Mouse (Mus musculus) midbrain, postnatal 0 days (tissue): ENCODE measurements around the gene Uvssa. TPM values are rescaled to one million over a fixed set of nuclear protein-coding genes. Genes with fewer than 3 reads are reported as not detected.
"Not testable (repeated sequence)": the region's sequence is repeated elsewhere in the genome, so short reads cannot be mapped to it uniquely, and the experiment has no call there.

Source experiments
- ATAC-seq: fragments of 200-750 bp; cut with Nextera tagmentation; 2 replicates; pipeline ENCODE4 v1.8.0; 2017; ENCODE audit warnings: moderate number of reproducible peaks, mild to moderate bottlenecking, moderate TSS enrichment, moderate library complexity; ENCODE audit not compliant: low FRiP score
- DNase-seq: peaks from one replicate; pipeline ENCODE4 v3.0.0-alpha.2; 2015; ENCODE audit warnings: low spot score
- H3K27ac ChIP-seq: fragments of 300-500 bp; sonication (generic); 2 replicates; pipeline ENCODE4 v1.5.1; 2014; ENCODE audit warnings: low read depth, mild to moderate bottlenecking, low read length, mixed read lengths
- H3K27me3 ChIP-seq: fragments of 300-500 bp; sonication (generic); 2 replicates; pipeline ENCODE4 v1.6.1; 2014; ENCODE audit warnings: low read length, control low read depth, mixed read lengths; ENCODE audit not compliant: insufficient read depth
- H3K36me3 ChIP-seq: fragments of 300-500 bp; sonication (generic); 2 replicates; pipeline ENCODE4 v1.6.1; 2014; ENCODE audit warnings: low read length, control low read depth, mixed read lengths; ENCODE audit not compliant: insufficient read depth
- H3K4me1 ChIP-seq: fragments of 300-500 bp; sonication (generic); 2 replicates; pipeline ENCODE4 v1.6.1; 2014; ENCODE audit warnings: mild to moderate bottlenecking, control low read depth, antibody characterized with exemption, low read length, mixed read lengths; ENCODE audit not compliant: insufficient read depth
- H3K4me2 ChIP-seq: fragments of 300-500 bp; sonication (generic); 2 replicates; pipeline ENCODE4 v1.6.1; 2014; ENCODE audit warnings: low read depth, mild to moderate bottlenecking, low read length, mixed read lengths; ENCODE audit not compliant: poor library complexity, severe bottlenecking
- H3K4me3 ChIP-seq: fragments of 300-500 bp; sonication (generic); 2 replicates; pipeline ENCODE4 v1.5.1; 2014; ENCODE audit warnings: low read depth, mild to moderate bottlenecking, low read length, moderate library complexity
- H3K9ac ChIP-seq: fragments of 300-500 bp; sonication (generic); replicated peaks from 2 replicates; pipeline ENCODE4 v1.6.1; 2014; ENCODE audit warnings: mild to moderate bottlenecking, low read length, moderate library complexity, mixed read lengths; ENCODE audit not compliant: poor library complexity, severe bottlenecking
- H3K9me3 ChIP-seq: fragments of 300-500 bp; sonication (generic); 2 replicates; pipeline ENCODE4 v1.6.1; 2016; ENCODE audit warnings: low read length, control low read depth
- CTCF ChIP-seq: IDR thresholded peaks from 2 replicates; pipeline ENCODE4 v1.5.1; 2016; ENCODE audit warnings: antibody characterized with exemption, mild to moderate bottlenecking
- WGBS: fragments of 180-500 bp; shearing (Covaris S2); extraction: QIAGEN DNeasy Blood & Tissue Kit; methylation state at CpG from one replicate; pipeline ENCODE4 v1.1.7; 2014; 5-methylcytosine and 5-hydroxymethylcytosine counted together
- polyA plus RNA-seq: library from polyadenylated mRNA; unstranded; fragments of >200 nt; fragmentation: Nextera tagmentation; extraction: Ambion mirVana; gene quantifications from 2 replicates; pipeline ENCODE4 v1.2.1, GENCODE M21; 2015
- total RNA-seq: library from RNA; depleted of rRNA; stranded (reverse); fragments of >200 nt; gene quantifications from 2 replicates; pipeline ENCODE4 v1.2.3, GENCODE M21; 2014

The Uvssa gene
- total and polyA plus RNA-seq, 2 experiments from 2014 or later = 9.5 TPM

DNA sequence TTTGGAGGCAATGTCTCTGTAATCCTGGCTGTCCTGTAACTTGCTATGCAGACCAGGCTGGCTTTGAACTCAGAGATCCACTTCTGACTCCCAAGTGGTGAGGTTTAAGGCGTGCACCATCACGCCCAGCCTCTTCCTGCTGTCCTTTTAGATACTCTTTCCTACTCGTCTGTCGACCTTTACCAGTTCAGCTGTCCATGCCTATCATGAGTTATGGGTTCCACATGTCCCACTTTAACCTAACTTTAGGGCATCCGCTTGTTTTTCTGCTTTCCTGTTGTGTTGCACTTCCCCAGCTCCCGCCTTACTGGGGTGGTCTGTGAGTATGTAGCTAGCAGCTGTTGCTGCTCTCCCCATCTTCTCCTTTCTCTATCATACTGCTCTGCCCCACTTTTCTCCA is 37.2 kb upstream of the Uvssa start:
- Histone ChIP-seq H3K4me2 (no peak overlapping the region), H3K36me3 (peaks cover 14% of the 10 kb centered on the region), H3K9ac (no peak overlapping the region), H3K9me3 (no peaks in the 10 kb centered on the region), H3K27ac (no peak overlapping the region), H3K4me3 (no peak overlapping the region), H3K4me1 (peaks cover 9% of the 10 kb centered on the region; the same call in 1 of the 2 replicates), H3K27me3 (no peaks in the 10 kb centered on the region)
- TF ChIP-seq CTCF = no peak
- WGBS = 95% methylated on average over 6 of the region's 6 CpGs
- ATAC-seq = no peak
- DNase-seq = no peak

DNA sequence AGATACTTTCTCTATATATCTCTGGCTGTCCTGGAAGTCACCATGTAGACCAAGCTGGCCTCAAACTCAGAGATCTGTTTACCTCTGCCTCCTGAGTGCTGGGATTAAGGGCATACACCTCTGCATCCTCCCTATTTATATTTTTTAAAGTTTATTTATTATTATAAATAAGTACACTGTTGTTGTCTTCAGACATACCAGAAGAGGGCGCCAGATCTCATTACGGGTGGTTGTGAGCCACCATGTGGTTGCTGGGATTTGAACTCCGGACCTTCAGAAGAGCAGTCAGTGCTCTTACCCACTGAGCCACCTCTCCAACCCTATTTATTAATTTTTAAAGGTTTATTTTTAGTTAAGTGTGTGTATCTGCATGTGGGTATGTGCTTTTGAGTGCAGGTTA is 36.1 kb upstream of the Uvssa start:
- peak; percentile 12; the same call in 1 of the 2 replicates for TF ChIP-seq CTCF
- H3K36me3 ChIP-seq = peaks cover 18% of the 10 kb centered on the region
- H3K4me3 ChIP-seq, H3K4me2 ChIP-seq, H3K9me3 ChIP-seq, H3K27ac ChIP-seq, DNase-seq, H3K4me1 ChIP-seq, H3K9ac ChIP-seq, H3K27me3 ChIP-seq, ATAC-seq: not testable (repeated sequence)
- WGBS = 73% methylated on average over 3 of the region's 3 CpGs

DNA sequence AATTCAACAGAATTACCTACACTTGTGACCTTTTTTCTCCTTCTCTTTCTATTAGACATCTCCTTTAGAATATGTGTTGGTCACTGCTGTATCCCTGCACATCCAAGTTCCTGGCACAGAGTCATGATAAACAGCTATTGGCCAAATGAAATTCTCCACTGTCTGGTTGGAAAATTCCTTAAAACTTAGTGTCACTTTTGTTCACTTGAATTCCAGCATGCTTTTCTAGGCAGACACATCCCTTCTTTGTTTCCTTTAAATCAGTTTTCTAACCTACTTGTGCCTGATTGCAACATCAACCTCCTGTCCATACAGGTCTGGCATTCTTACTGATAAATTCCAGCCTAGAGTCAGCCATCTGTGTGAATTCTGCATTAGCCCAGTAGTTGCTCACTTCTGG is 35.5 kb upstream of the Uvssa start:
- Histone ChIP-seq H3K9ac (no peak overlapping the region), H3K27me3 (no peaks in the 10 kb centered on the region), H3K4me3 (no peak overlapping the region), H3K4me2 (no peak overlapping the region), H3K27ac (no peak overlapping the region), H3K4me1 (no peaks in the 10 kb centered on the region), H3K9me3 (no peaks in the 10 kb centered on the region), H3K36me3 (peaks cover 18% of the 10 kb centered on the region)
- no peak for TF ChIP-seq CTCF
- DNase-seq (no peak), ATAC-seq (no peak)

DNA sequence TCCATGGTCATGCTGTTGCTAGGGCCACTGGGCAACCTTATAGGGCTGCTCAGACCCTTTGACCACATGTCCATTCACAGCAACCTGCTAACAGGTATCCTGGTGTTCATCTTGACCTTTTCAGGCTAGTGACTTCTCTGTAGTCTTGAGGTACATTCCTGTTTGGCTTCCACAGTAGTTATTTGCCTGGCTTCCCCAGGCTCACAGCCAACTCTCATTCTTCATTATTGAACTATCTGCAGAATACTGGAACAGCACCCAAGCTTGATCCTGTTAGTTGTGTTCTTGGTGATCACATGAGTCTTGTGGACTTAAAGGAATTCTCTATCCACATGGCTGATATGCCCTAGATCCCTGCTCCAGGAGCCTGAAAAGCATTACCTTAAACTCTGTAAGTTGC is 34.8 kb upstream of the Uvssa start:
- Histone ChIP-seq H3K9ac (no peak overlapping the region), H3K9me3 (no peaks in the 10 kb centered on the region), H3K4me3 (no peak overlapping the region), H3K27ac (no peak overlapping the region), H3K4me2 (no peak overlapping the region), H3K4me1 (no peaks in the 10 kb centered on the region), H3K36me3 (peaks cover 18% of the 10 kb centered on the region), H3K27me3 (no peaks in the 10 kb centered on the region)
- ATAC-seq = no peak
- no peak for TF ChIP-seq CTCF
- DNase-seq = no peak

DNA sequence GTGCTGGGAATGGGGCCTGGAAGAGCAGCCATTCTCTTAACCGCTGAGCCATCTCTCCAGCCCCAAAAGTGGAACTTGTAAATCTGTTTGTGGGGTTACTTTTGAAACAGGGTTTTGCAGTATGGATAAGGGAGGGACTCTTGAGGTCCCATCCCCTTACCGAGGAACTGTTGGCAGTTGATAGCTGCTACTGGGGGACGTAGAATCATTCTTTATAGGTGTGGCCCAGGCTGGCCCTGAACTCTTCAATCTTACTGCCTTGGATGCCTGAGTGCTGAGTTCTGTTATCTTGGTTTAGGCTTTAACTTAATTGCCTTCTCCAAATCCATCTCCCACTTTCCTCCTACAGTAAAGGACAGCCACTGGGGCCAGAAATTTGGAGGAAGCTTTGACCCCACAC is 34.3 kb upstream of the Uvssa start:
- DNase-seq (no peak), ATAC-seq (no peak)
- no peak overlapping the region for H3K4me2 ChIP-seq
- 98% methylated on average over 3 of the region's 3 CpGs for WGBS
- no peaks in the 10 kb centered on the region for H3K9me3 ChIP-seq
- H3K4me3 ChIP-seq = no peak overlapping the region
- H3K27me3 ChIP-seq = no peaks in the 10 kb centered on the region
- H3K36me3 ChIP-seq = peaks cover 15% of the 10 kb centered on the region
- no peak for TF ChIP-seq CTCF
- H3K27ac ChIP-seq = no peak overlapping the region
- H3K9ac ChIP-seq = no peak overlapping the region
- no peaks in the 10 kb centered on the region for H3K4me1 ChIP-seq

DNA sequence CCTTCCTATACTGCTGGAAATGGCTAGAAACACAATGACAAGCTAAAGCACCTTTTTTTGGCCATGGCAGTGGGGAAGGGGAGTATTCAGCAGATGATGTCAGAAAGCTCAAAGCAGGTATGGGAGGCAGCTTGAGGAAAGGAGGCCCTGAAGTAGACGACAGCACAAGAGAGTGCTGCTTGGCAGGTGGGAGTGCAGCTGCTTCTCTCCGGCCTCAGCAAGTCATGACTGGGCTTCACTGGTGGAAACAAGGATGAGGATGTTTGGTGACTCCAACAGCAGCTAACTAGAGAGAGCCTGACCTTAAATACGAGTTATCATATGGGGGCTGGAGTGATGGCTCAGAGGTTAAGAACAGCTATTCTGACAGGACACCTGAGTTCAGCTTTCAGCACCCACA is 30.7 kb upstream of the Uvssa start:
- H3K27me3 ChIP-seq = no peaks in the 10 kb centered on the region
- H3K9ac ChIP-seq = no peak overlapping the region
- H3K9me3 ChIP-seq = no peaks in the 10 kb centered on the region
- TF ChIP-seq CTCF = no peak
- no peak overlapping the region for H3K27ac ChIP-seq
- DNase-seq (no peak), ATAC-seq (no peak)
- H3K36me3 ChIP-seq = peaks cover 11% of the 10 kb centered on the region; the same call in 1 of the 2 replicates
- H3K4me3 ChIP-seq = no peak overlapping the region
- 84% methylated on average over 3 of the region's 3 CpGs for WGBS
- no peaks in the 10 kb centered on the region; the same call in 1 of the 2 replicates for H3K4me1 ChIP-seq
- H3K4me2 ChIP-seq = no peak overlapping the region

DNA sequence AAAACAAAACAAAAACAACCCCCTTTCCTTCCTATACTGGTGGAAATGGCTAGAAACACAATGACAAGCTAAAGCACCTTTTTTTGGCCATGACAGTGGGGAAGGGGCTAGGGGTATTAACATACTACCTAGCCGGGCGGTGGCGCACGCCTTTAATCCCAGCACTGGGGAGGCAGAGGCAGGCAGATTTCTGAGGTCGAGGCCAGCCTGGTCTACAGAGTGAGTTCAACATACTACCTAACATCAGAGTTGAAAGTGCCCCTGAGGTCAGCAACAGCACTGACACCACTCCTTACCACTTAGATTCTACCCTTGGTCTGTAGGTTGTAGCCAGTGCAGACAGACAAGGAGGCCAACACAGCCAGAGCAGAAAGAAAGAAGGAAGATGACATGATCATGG is 29.1 kb upstream of the Uvssa start:
- DNase-seq = no peak
- Histone ChIP-seq H3K4me1 (no peaks in the 10 kb centered on the region; the same call in 1 of the 2 replicates), H3K4me3 (no peak overlapping the region), H3K9ac (no peak overlapping the region), H3K4me2 (no peak overlapping the region), H3K9me3 (no peaks in the 10 kb centered on the region), H3K36me3 (peaks cover 10% of the 10 kb centered on the region; the same call in 1 of the 2 replicates), H3K27me3 (no peaks in the 10 kb centered on the region), H3K27ac (no peak overlapping the region)
- no peak for ATAC-seq
- WGBS = 97% methylated on average over 5 of the region's 5 CpGs
- no peak for TF ChIP-seq CTCF
